Mouse (Mus musculus) forebrain, embryonic 13.5 days (tissue): ENCODE measurements at regions not wholly inside any gene's neighbourhood (a gene's known extent, or its start where the extent isn't known, plus 50 kb on each side); places are given as distances from the start of the nearest gene placed in this dataset.
"Not testable (repeated sequence)": the region's sequence is repeated elsewhere in the genome, so short reads cannot be mapped to it uniquely, and the experiment has no call there.

ENCODE experiments used
- ATAC-seq: fragments of 200-750 bp; cut with Nextera tagmentation; 2 replicates; pipeline ENCODE4 v1.8.0; 2017
- H3K27ac ChIP-seq: fragments of 300-500 bp; sonication (generic); 2 replicates; pipeline ENCODE4 v1.5.1; 2015; ENCODE audit warnings: inconsistent platforms, mild to moderate bottlenecking, moderate library complexity
- H3K27me3 ChIP-seq: fragments of 300-500 bp; sonication (generic); 2 replicates; pipeline ENCODE4 v1.6.1; 2015; ENCODE audit warnings: mild to moderate bottlenecking, inconsistent platforms
- H3K36me3 ChIP-seq: fragments of 300-500 bp; sonication (generic); 2 replicates; pipeline ENCODE4 v1.6.1; 2015; ENCODE audit warnings: mild to moderate bottlenecking, inconsistent platforms; ENCODE audit not compliant: poor library complexity, severe bottlenecking
- H3K4me1 ChIP-seq: fragments of 300-500 bp; sonication (generic); 2 replicates; pipeline ENCODE4 v1.6.1; 2015; ENCODE audit warnings: inconsistent platforms
- H3K4me2 ChIP-seq: fragments of 300-500 bp; sonication (generic); 2 replicates; pipeline ENCODE4 v1.6.1; 2015; ENCODE audit warnings: inconsistent platforms, mild to moderate bottlenecking, moderate library complexity
- H3K4me3 ChIP-seq: fragments of 300-500 bp; sonication (generic); 2 replicates; pipeline ENCODE4 v1.5.1; 2015; ENCODE audit warnings: mild to moderate bottlenecking, inconsistent platforms
- H3K9ac ChIP-seq: fragments of 300-500 bp; sonication (generic); 2 replicates; pipeline ENCODE4 v1.6.1; 2015; ENCODE audit warnings: mild to moderate bottlenecking, inconsistent platforms
- H3K9me3 ChIP-seq: fragments of 300-500 bp; sonication (generic); replicated peaks from 2 replicates; pipeline ENCODE4 v1.6.1; 2016; ENCODE audit warnings: inconsistent platforms
- WGBS: fragments of 180-500 bp; shearing (Covaris S2); methylation state at CpG from one replicate; pipeline ENCODE4 v1.1.7; 2015; 5-methylcytosine and 5-hydroxymethylcytosine counted together

DNA sequence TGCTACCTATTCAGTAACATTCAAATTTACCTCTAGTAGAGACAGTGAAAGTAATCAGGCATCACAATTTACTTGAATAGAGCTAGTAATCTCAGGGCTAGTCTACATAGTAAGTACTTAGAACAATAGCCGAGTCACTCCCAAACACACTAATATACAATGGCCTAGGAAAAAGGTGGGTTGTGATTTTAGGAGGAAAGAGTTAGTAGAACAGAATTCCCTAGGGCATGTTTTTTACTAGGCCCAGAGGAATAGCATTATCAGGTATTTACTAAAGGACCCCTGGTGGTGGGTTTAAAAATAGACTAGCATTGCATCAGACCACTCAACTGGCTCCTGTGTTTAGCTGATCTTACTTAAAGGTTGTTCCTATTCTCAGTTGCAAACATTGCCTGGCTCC is 535.8 kb downstream of the Mat2b start:
- H3K27ac ChIP-seq, H3K27me3 ChIP-seq, H3K9ac ChIP-seq, H3K4me1 ChIP-seq, H3K4me3 ChIP-seq, H3K4me2 ChIP-seq, ATAC-seq, H3K9me3 ChIP-seq, H3K36me3 ChIP-seq: not testable (repeated sequence)
- 95% methylated on average over 1 of the region's 1 CpGs for WGBS

- Histone ChIP-seq H3K9ac (no peak overlapping the region), H3K9me3 (no peaks in the 10 kb centered on the region), H3K4me2 (no peak overlapping the region), H3K27ac (no peak overlapping the region), H3K27me3 (0 out of 2 replicates have a peak, but pooled peaks cover 6% of the 10 kb centered on the region), H3K4me1 (no peaks in the 10 kb centered on the region), H3K36me3 (no peaks in the 10 kb centered on the region), H3K4me3 (no peak overlapping the region)
- 11% methylated on average over 4 of the region's 4 CpGs for WGBS
- ATAC-seq, result peak; percentile 27; the same call in 1 of the 2 replicates
Measured at GRCm38 (mm10) chr11:40149312-40149711, 545.7 kb downstream of the Mat2b start.

- Histone ChIP-seq H3K27ac (no peak overlapping the region), H3K27me3 (no peaks in the 10 kb centered on the region), H3K4me3 (no peak overlapping the region), H3K9me3 (no peaks in the 10 kb centered on the region), H3K9ac (no peak overlapping the region), H3K4me1 (no peaks in the 10 kb centered on the region), H3K36me3 (no peaks in the 10 kb centered on the region), H3K4me2 (no peak overlapping the region)
- ATAC-seq, result no peak
- WGBS, result 77% methylated on average over 7 of the region's 7 CpGs
Measured at GRCm38 (mm10) chr11:40137803-40138202, 557.2 kb downstream of the Mat2b start.

DNA sequence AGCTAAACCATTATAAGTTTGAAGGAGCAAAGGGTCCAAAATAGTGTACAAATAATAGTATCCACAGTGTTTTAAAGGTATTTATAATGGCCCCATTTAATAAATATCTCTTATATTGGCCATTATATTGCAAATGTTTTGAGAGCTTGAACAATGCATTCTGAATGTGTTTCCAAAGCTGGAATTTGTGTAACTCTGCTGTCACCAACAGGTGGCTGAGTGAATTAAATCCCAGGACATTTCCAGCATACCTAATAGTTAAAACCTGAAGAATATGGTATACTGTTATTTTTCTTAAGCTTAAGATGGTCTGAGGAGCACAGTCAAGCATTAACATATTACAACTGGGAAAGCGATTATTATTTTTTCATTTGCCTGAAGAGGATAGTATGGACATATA is 592.4 kb downstream of the Mat2b start:
- no peaks in the 10 kb centered on the region for H3K4me1 ChIP-seq
- no peaks in the 10 kb centered on the region for H3K9me3 ChIP-seq
- no peak overlapping the region for H3K9ac ChIP-seq
- H3K27ac ChIP-seq, result no peak overlapping the region
- no peaks in the 10 kb centered on the region for H3K27me3 ChIP-seq
- no peaks in the 10 kb centered on the region for H3K36me3 ChIP-seq
- WGBS, result 89% methylated on average over 1 of the region's 1 CpGs
- no peak overlapping the region for H3K4me3 ChIP-seq
- ATAC-seq, result no peak
- H3K4me2 ChIP-seq, result no peak overlapping the region

DNA sequence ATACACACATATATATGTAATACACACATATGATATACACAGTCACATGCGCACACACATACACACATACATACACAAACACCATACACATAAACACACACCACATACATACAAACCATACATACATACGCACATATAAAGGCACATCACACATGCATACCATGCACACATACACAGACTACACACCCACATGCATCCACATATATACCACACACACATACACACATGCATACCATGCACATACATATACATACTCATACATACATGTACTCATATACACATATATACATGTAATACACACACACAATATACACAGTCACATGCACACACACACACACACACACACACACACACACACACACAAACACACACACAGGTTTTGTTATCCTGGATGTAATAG is 620.7 kb downstream of the Mat2b start:
- no peaks in the 10 kb centered on the region for H3K27me3 ChIP-seq
- ATAC-seq, result no peak
- H3K36me3 ChIP-seq, result no peaks in the 10 kb centered on the region
- no peak overlapping the region for H3K4me3 ChIP-seq
- no peak overlapping the region for H3K4me2 ChIP-seq
- no peak overlapping the region for H3K9ac ChIP-seq
- H3K27ac ChIP-seq, result no peak overlapping the region
- H3K4me1 ChIP-seq, result no peaks in the 10 kb centered on the region
- H3K9me3 ChIP-seq, result no peaks in the 10 kb centered on the region
- WGBS, result 97% methylated on average over 2 of the region's 2 CpGs

GRCm38 (mm10) chr11:40050503-40050902 is 644.5 kb downstream of the Mat2b start:
- no peak overlapping the region for H3K4me3 ChIP-seq
- H3K27ac ChIP-seq, result no peak overlapping the region
- H3K4me1 ChIP-seq, result no peaks in the 10 kb centered on the region
- H3K9ac ChIP-seq, result no peak overlapping the region
- 41% methylated on average over 1 of the region's 1 CpGs for WGBS
- ATAC-seq, result no peak
- H3K36me3 ChIP-seq, result no peaks in the 10 kb centered on the region
- no peak overlapping the region for H3K4me2 ChIP-seq
- H3K9me3 ChIP-seq, result no peaks in the 10 kb centered on the region
- no peaks in the 10 kb centered on the region for H3K27me3 ChIP-seq

- Histone ChIP-seq H3K4me3 (no peak overlapping the region), H3K9ac (no peak overlapping the region), H3K36me3 (no peaks in the 10 kb centered on the region), H3K27me3 (no peaks in the 10 kb centered on the region), H3K4me1 (no peaks in the 10 kb centered on the region), H3K27ac (no peak overlapping the region), H3K4me2 (no peak overlapping the region), H3K9me3 (no peaks in the 10 kb centered on the region)
- ATAC-seq, result peak; percentile 36; the same call in 1 of the 2 replicates
- WGBS, result 86% methylated on average over 3 of the region's 3 CpGs
Measured at GRCm38 (mm10) chr11:40027511-40027910, 667.5 kb downstream of the Mat2b start.

DNA sequence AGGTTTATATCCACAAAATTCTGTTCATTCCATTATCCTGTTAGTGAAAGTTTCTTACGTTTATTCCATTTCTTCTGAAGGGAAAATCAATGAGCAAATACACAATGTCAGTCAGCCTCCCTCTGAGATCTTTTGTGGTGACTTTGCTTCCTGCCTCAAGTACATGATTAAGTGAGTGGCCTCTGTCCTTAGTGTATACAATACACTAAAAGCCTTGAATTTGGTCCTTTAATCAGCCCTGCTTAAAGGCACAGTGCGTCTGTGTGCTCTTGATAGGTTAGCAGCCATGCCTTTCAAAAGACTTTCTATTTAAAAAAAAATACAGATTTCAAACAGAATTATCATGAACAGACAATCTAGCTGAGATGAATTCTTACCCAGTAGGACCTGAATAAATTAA is 695.5 kb downstream of the Mat2b start:
- Histone ChIP-seq H3K4me2 (no peak overlapping the region), H3K4me1 (no peaks in the 10 kb centered on the region), H3K27me3 (no peaks in the 10 kb centered on the region), H3K36me3 (no peaks in the 10 kb centered on the region), H3K9ac (no peak overlapping the region), H3K9me3 (no peaks in the 10 kb centered on the region), H3K27ac (no peak overlapping the region), H3K4me3 (no peak overlapping the region)
- no peak for ATAC-seq
- WGBS, result 4% methylated on average over 2 of the region's 2 CpGs

DNA sequence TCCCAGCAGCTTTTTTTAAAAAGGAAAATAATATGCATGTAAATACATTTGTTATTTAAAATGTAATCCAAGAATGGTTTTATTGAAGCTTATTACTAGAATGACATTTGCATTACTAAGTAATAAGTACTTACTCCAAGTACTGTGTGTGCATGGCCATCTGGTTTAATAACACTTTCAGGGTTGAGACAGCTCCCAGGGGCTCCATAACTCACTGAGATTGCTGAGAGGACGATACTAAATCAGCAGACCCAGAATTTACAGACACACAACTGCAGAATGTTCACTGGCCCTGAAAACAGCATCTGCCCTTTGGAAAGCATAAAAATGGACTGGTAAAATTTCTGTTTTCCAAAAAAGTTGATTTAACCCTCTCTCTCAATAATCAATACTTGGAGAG is 696.4 kb downstream of the Mat2b start:
- no peak overlapping the region for H3K9ac ChIP-seq
- H3K27me3 ChIP-seq, result no peaks in the 10 kb centered on the region
- no peaks in the 10 kb centered on the region for H3K36me3 ChIP-seq
- ATAC-seq, result no peak
- no peaks in the 10 kb centered on the region for H3K4me1 ChIP-seq
- 60% methylated on average over 1 of the region's 1 CpGs for WGBS
- no peak overlapping the region for H3K4me3 ChIP-seq
- no peak overlapping the region for H3K4me2 ChIP-seq
- no peak overlapping the region for H3K27ac ChIP-seq
- H3K9me3 ChIP-seq, result no peaks in the 10 kb centered on the region

DNA sequence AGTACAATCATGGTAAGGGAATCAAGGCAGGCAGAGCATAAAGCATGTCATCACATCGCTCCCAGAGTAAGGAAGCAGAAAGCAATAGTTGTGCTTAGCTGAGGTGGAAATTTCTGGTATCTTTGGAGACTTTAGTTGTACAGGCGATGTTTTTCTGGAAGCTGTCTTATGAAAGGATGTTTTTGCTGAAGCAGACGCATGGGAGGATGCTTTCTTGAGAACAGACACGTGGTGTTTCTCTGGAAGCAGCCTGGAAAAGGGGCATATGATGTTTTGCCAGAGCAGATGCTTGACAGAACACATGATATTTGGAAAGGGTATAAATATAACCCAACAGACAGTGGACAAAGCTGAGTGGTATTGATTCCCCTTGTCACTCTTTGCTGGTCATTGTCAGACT is 722.4 kb downstream of the Mat2b start:
- H3K9me3 ChIP-seq, result no peaks in the 10 kb centered on the region
- no peak for ATAC-seq
- no peak overlapping the region for H3K27ac ChIP-seq
- H3K4me1 ChIP-seq, result no peaks in the 10 kb centered on the region
- WGBS, result 85% methylated on average over 4 of the region's 4 CpGs
- no peak overlapping the region for H3K4me3 ChIP-seq
- no peaks in the 10 kb centered on the region for H3K27me3 ChIP-seq
- no peak overlapping the region for H3K9ac ChIP-seq
- no peak overlapping the region for H3K4me2 ChIP-seq
- H3K36me3 ChIP-seq, result no peaks in the 10 kb centered on the region

- H3K36me3 ChIP-seq, result no peaks in the 10 kb centered on the region
- no peak overlapping the region for H3K9ac ChIP-seq
- H3K9me3 ChIP-seq, result no peaks in the 10 kb centered on the region
- H3K4me1 ChIP-seq, result no peaks in the 10 kb centered on the region
- ATAC-seq, result no peak
- H3K4me2 ChIP-seq, result no peak overlapping the region
- no peaks in the 10 kb centered on the region for H3K27me3 ChIP-seq
- H3K4me3 ChIP-seq, result no peak overlapping the region
- no peak overlapping the region for H3K27ac ChIP-seq
Measured at GRCm38 (mm10) chr11:39963705-39964104, 731.3 kb downstream of the Mat2b start.

DNA sequence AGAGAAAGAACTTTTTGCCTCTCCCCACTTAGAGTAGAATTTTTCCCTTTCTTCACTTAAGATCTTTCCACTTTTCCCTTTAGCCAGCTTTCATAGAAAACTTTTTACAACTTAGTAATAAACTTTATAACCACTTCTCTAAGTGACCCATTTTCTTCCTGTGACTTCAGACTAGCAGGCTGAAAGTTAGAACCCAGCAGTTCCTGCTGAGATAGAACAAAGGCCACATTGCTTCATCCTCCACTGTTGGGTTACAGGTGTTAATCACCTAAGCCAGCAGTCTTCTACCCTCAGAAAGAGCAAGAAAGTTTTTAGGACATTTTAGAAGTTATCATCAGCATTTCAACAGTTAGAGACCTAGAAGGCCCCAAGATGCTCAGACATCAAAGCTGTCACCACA is 740.6 kb downstream of the Mat2b start:
- Histone ChIP-seq H3K4me2 (no peak overlapping the region), H3K4me1 (no peaks in the 10 kb centered on the region), H3K4me3 (no peak overlapping the region), H3K36me3 (no peaks in the 10 kb centered on the region), H3K9ac (no peak overlapping the region), H3K27me3 (no peaks in the 10 kb centered on the region), H3K9me3 (no peaks in the 10 kb centered on the region), H3K27ac (no peak overlapping the region)
- no peak for ATAC-seq

DNA sequence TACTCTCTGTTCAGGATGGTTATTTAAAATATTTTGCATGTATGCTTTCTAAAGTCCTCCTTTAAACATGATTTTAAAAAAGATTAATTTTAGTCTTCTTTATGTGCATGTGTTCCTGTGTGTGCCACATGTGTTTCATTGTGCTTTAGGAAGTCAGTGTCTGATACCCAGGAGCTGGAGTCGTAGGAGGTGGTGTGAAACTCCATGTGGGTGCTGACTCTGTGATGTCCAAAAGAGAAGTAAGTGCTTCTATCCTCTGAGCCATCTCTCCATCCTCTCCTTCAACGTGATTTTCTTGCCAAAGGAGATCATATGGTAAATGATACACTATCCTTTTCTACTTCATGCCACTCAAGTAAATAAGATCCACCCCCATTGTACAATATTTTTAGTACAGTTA is 750.8 kb downstream of the Mat2b start:
- Histone ChIP-seq H3K4me3 (no peak overlapping the region), H3K36me3 (no peaks in the 10 kb centered on the region), H3K9ac (no peak overlapping the region), H3K27me3 (no peaks in the 10 kb centered on the region), H3K27ac (no peak overlapping the region), H3K4me1 (no peaks in the 10 kb centered on the region), H3K9me3 (no peaks in the 10 kb centered on the region), H3K4me2 (no peak overlapping the region)
- WGBS, result 85% methylated on average over 2 of the region's 2 CpGs
- ATAC-seq, result no peak
